Mouse (Mus musculus) E14TG2a.4 (cell line): Measurements from ENCODE around the gene Trdn.

Experiments
- CTCF ChIP-seq: conservative IDR thresholded peaks from 2 replicates; pipeline ENCODE4 v1.5.1; 2014; ENCODE audit warnings: low read length
- POU5F1 ChIP-seq: IDR thresholded peaks from 2 replicates; pipeline ENCODE4 v1.6.1; 2014; ENCODE audit warnings: low read length, borderline replicate concordance

DNA sequence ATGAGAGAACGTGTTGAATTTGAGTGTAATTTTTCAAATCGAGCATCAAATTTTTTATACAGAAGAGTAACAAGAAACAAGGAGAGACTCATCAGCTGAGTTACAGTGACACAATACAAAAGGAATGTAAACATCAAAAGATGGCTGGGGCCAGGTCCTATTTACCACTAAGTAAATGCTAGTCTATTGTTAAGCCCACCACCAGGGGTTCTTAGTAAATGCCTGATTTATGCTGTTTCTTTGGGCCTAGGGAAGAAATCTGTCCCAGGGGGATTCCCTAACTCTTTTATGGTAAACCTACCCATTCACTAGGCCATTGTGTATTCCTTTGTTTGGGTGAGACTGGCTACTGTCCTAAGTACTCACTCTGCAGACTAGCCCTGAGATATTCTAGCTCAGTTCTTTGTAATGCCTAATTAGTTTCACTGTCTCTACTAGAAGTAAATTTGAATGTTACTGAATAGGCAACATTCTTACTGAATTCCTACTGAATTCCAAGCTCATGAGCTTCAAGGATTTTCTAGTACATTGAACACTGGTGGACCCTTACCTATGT lies 295.2 kb downstream of the Trdn start:
- TF ChIP-seq CTCF = no peak
- TF ChIP-seq POU5F1 = no peak
